In the genomic region with DNA sequence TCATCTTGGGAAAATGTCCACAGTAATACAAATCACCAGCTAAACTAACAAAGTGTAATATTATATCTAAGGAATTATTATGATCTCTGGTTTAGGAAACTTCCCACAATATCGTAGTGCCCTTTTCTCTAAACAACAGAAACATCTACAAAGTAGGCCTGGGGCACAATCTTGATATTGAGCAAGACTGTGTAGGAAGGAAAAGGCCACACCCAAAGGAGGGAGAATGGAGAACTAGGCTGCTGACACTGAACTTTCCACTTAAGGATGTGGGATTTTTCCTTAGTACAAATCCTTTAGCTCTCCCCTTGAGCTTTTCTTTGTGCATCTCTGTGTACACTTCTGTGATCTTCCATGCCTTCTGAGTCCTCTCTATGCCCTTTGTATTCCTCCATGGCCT, we compare ENCODE assay signal across 18 mouse cellular contexts.
"Had no signal": no experiment of that assay in that cellular context is flagged by ENCODE, and none has a peak within 500 bp of the region (broad histone marks: within the 10 kb centered on the region; RNA-seq: fewer than 3 reads in every experiment).

No protein-coding gene starts in this region.

- ATAC-seq: hindbrain, embryonic 16.5 days; inflammation-experienced regulatory T-cells, adult 6 months; intestine, embryonic 15.5 days; intestine, postnatal 0 days had no signal

- DNase-seq: gastrocnemius, adult 2 months; gastrocnemius, postnatal 10 days; gastrocnemius, postnatal 25 days; heart, adult 11 months; heart, adult 2 months; heart, postnatal 14 days; heart, postnatal 36 days; kidney, adult 18-20 months; kidney, adult 8-10 months; kidney, postnatal 10 days; kidney, postnatal 25 days; kidney, postnatal 4 days; liver; liver, embryonic 13.5 days had no signal
